In genomic region chr5:139075125-139075524, GRCm38 (mm10) we compare ENCODE assay signal across 10 mouse cellular contexts.
A peak's percentile ranks its signal among the peaks of the same experiment; 100 is the strongest.
DNase-seq lines count a peak whose midpoint lies in the region; ATAC-seq and TF ChIP-seq lines count a peak whose summit lies in the region.
"Had no signal": no experiment of that assay in that cellular context is flagged by ENCODE, and none has a peak within 500 bp of the region (broad histone marks: within the 10 kb centered on the region; RNA-seq: fewer than 3 reads in every experiment).

No protein-coding gene starts in this region.

- no peaks in the 10 kb centered on the region for H3K9me3 ChIP-seq in midbrain, embryonic 10.5 days (replicated peaks)
- no peaks in the 10 kb centered on the region for H3K9me3 ChIP-seq in midbrain, embryonic 16.5 days (replicated peaks; ENCODE audit: control insufficient read depth, low read length, poor library complexity, severe bottlenecking)
- no peaks in the 10 kb centered on the region for H3K9me3 ChIP-seq in neural tube, embryonic 12.5 days
- H3K9me3 ChIP-seq: embryonic facial prominence, embryonic 13.5 days had no signal

- no peak overlapping the region for H3K4me2 ChIP-seq in midbrain, embryonic 16.5 days (ENCODE audit: low read length)
- no peak overlapping the region for H3K4me2 ChIP-seq in neural tube, embryonic 12.5 days (replicated peaks)
- H3K4me2 ChIP-seq: embryonic facial prominence, embryonic 13.5 days had no signal

- peak; percentile 57 for DNase-seq in midbrain, embryonic 10.5 days (ENCODE audit: low spot score)
- DNase-seq in c-Kit-positive CD71-positive TER-119-negative erythroid progenitor cells, embryonic 14.5 days (ENCODE audit: low read depth): peak; percentile 41
- peak; percentile 55 for DNase-seq in forelimb bud, embryonic 11.5 days (ENCODE audit: low read depth, low spot score)
- peak; percentile 59 for DNase-seq in kidney, adult 11 months
- DNase-seq in liver, adult 2 months (ENCODE audit: extremely low read depth, low read depth, low spot score): peak; percentile 41
- DNase-seq in testis, postnatal 10 days (ENCODE audit: low spot score): peak; percentile 82

- WGBS in midbrain, embryonic 10.5 days: 55% methylated on average over 3 of the region's 3 CpGs
- 37% methylated on average over 3 of the region's 3 CpGs for WGBS in midbrain, embryonic 16.5 days
- 25% methylated on average over 3 of the region's 3 CpGs for WGBS in liver, adult 2 months
- WGBS in neural tube, embryonic 12.5 days: 47% methylated on average over 3 of the region's 3 CpGs

- peaks cover 8% of the 10 kb centered on the region; the same call in 1 of the 2 replicates for H3K4me1 ChIP-seq in midbrain, embryonic 10.5 days
- no peaks in the 10 kb centered on the region; the same call in 1 of the 2 replicates for H3K4me1 ChIP-seq in midbrain, embryonic 16.5 days (ENCODE audit: control insufficient read depth, insufficient read depth, low read length)
- no peaks in the 10 kb centered on the region for H3K4me1 ChIP-seq in liver, adult 2 months (ENCODE audit: control insufficient read depth, insufficient read depth, low read length)
- peaks cover 21% of the 10 kb centered on the region for H3K4me1 ChIP-seq in neural tube, embryonic 12.5 days

- no peak overlapping the region for H3K27ac ChIP-seq in midbrain, embryonic 10.5 days (replicated peaks)
- H3K27ac ChIP-seq in midbrain, embryonic 16.5 days (ENCODE audit: low read length): no peak overlapping the region
- no peak overlapping the region for H3K27ac ChIP-seq in liver, adult 2 months (replicated peaks; ENCODE audit: insufficient read depth, low read depth, low read length)
- no peak overlapping the region for H3K27ac ChIP-seq in neural tube, embryonic 12.5 days
- H3K27ac ChIP-seq: embryonic facial prominence, embryonic 13.5 days had no signal

- ATAC-seq in midbrain, embryonic 16.5 days: no peak
- ATAC-seq in neural tube, embryonic 12.5 days (ENCODE audit: low FRiP score, low read depth): peak; percentile 50; the same call in 1 of the 2 replicates

- H3K4me3 ChIP-seq in midbrain, embryonic 10.5 days: no peak overlapping the region
- H3K4me3 ChIP-seq in midbrain, embryonic 16.5 days (ENCODE audit: low read depth, low read length): no peak overlapping the region
- no peak overlapping the region for H3K4me3 ChIP-seq in liver, adult 2 months (ENCODE audit: insufficient read depth, low read depth, low read length)
- no peak overlapping the region for H3K4me3 ChIP-seq in neural tube, embryonic 12.5 days
- H3K4me3 ChIP-seq: embryonic facial prominence, embryonic 13.5 days; myocyte had no signal

- TF ChIP-seq CTCF in liver, adult 2 months (IDR thresholded peaks at IDR 0.05; ENCODE audit: low read depth, low read length): peak; percentile 80

- no peak overlapping the region for H3K9ac ChIP-seq in midbrain, embryonic 16.5 days (ENCODE audit: low read depth, low read length)
- no peak overlapping the region for H3K9ac ChIP-seq in liver, adult 2 months (ENCODE audit: low read depth, low read length)
- no peak overlapping the region for H3K9ac ChIP-seq in neural tube, embryonic 12.5 days
- H3K9ac ChIP-seq: embryonic facial prominence, embryonic 13.5 days had no signal

- H3K36me3 ChIP-seq in midbrain, embryonic 10.5 days: no peaks in the 10 kb centered on the region
- peaks cover 1% of the 10 kb centered on the region; the same call in 1 of the 2 replicates for H3K36me3 ChIP-seq in midbrain, embryonic 16.5 days (ENCODE audit: control insufficient read depth, insufficient read depth, low read length)
- no peaks in the 10 kb centered on the region for H3K36me3 ChIP-seq in liver, adult 2 months (ENCODE audit: control insufficient read depth, insufficient read depth, low read length)
- H3K36me3 ChIP-seq in neural tube, embryonic 12.5 days: no peaks in the 10 kb centered on the region

- H3K79me2 ChIP-seq in liver, adult 2 months (ENCODE audit: control insufficient read depth, insufficient read depth, low read length): no peaks in the 10 kb centered on the region

- no peaks in the 10 kb centered on the region for H3K27me3 ChIP-seq in midbrain, embryonic 10.5 days (ENCODE audit: low read depth, poor library complexity, severe bottlenecking)
- H3K27me3 ChIP-seq in midbrain, embryonic 16.5 days (ENCODE audit: control insufficient read depth, insufficient read depth, low read depth, low read length): no peaks in the 10 kb centered on the region
- no peaks in the 10 kb centered on the region for H3K27me3 ChIP-seq in liver, adult 2 months (ENCODE audit: control insufficient read depth, insufficient read depth, low read length)
- H3K27me3 ChIP-seq in neural tube, embryonic 12.5 days (replicated peaks): no peaks in the 10 kb centered on the region
- H3K27me3 ChIP-seq: embryonic facial prominence, embryonic 13.5 days had no signal

- TF ChIP-seq POLR2A in liver, adult 2 months (IDR thresholded peaks at IDR 0.05; ENCODE audit: extremely low read depth, insufficient read depth, low read length): no peak
